Mouse (Mus musculus): Measurements from ENCODE around the gene Met. TPM values are rescaled to one million over a fixed set of nuclear protein-coding genes. Genes with fewer than 3 reads are reported as not detected.

The Met gene
- 7.2 and 8.2 TPM in 2 replicates for polyA plus RNA-seq (2015; fragmentation: Nextera tagmentation; extraction: Ambion mirVana)

DNA sequence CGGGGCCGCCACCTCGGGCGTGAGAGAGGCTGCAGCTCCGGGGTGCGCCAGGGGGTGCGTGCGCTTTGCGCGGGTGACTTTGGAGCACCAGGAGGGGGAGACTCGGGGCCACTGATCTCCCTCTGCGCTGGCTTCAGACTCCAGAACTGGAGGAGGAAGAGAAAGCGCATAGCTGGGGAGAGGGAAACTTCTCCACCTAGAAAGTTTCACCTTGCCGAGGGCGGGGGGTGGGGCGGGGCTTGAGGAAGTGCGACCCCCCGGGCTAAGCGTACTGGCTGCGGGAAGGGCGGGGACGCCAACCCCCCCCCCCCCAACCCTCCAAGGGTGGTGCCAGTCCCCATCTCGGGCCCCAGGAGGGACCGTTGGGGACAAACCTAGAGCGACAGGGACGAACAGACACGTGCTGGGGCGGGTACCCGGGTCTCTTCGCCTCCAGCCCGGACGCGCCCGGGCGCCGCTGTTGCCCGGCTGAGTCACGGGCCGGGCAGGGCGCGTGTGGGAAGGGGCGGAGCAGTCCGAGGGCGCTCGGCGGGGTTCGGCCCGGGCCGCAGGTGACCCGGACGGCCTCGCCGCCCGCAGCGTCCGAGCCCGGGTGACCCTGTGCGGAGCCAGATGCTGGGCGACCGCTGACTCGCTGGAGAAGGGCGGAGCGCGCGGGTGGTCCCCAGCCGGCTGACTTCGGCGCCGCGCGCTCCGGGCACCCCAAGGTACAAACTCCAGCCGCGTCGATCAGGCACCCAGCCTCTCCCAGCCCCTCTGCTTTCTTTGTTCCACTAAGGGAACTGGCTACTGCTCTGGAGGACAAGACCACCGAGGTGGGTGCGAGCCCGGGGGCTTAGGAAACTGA is at the start of gene Met:
Gene Met, plus strand, starts transcription at position 367 of the 847 bp plus-strand sequence.
- peak; percentile 74 for DNase-seq
- peak; percentile 61 for TF ChIP-seq CTCF (IDR thresholded peaks at IDR 0.05; ENCODE audit: low read depth)
- TF ChIP-seq EP300 (IDR thresholded peaks at IDR 0.05; ENCODE audit: low read depth): no peak
- peak within 1 kb of the TSS; percentile 83 for H3K4me2 ChIP-seq (ENCODE audit: low read depth, low read length)
- peak; percentile 95 for ATAC-seq
- H3K9ac ChIP-seq (replicated peaks): peak within 1 kb of the TSS; percentile 65
- H3K27me3 ChIP-seq (ENCODE audit: insufficient read depth, low read length): no peaks in the 10 kb centered on the region
- no peaks in the 10 kb centered on the region for H3K36me3 ChIP-seq (replicated peaks; ENCODE audit: insufficient read depth, low read length)
- WGBS (ENCODE audit: insufficient replicate concordance): 2% methylated on average over 74 of the region's 78 CpGs
- H3K27ac ChIP-seq (ENCODE audit: low read depth): peak within 1 kb of the TSS; percentile 89
- H3K4me3 ChIP-seq (ENCODE audit: low read depth, low read length): peak within 1 kb of the TSS; percentile 65
- peaks cover 3% of the 10 kb centered on the region; the same call in 1 of the 2 replicates for H3K4me1 ChIP-seq (ENCODE audit: insufficient read depth)
- H3K9me3 ChIP-seq (ENCODE audit: low read length): no peaks in the 10 kb centered on the region

DNA sequence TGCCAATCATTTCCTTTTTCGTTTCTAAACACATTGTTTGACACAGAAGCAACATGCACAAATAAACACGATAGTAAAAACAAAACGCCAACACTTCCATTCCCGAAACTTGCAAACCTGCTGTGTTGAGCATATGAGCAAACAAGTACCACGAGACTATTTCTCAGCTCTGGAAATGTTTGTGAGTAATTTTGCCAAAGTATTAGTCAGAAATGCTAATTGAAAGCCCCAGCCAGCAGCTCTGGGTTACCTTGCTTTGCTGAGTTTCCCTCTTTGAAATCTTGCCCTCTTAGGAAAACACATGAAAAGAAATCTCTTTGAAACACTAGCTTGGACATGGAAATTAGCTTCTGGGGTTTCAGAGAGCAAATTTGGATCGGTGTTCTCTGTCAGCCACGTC is 45.4 kb upstream of the Met start:
- 70% methylated on average over 7 of the region's 7 CpGs for WGBS (ENCODE audit: insufficient replicate concordance)
- Histone ChIP-seq H3K9me3 (ENCODE audit: low read length) (no peaks in the 10 kb centered on the region), H3K9ac (replicated peaks) (no peak overlapping the region), H3K27me3 (ENCODE audit: insufficient read depth, low read length) (no peaks in the 10 kb centered on the region), H3K4me3 (ENCODE audit: low read depth, low read length) (no peak overlapping the region), H3K27ac (ENCODE audit: low read depth) (no peak overlapping the region), H3K4me1 (ENCODE audit: insufficient read depth) (no peaks in the 10 kb centered on the region), H3K36me3 (replicated peaks; ENCODE audit: insufficient read depth, low read length) (no peaks in the 10 kb centered on the region), H3K4me2 (ENCODE audit: low read depth, low read length) (no peak overlapping the region)
- DNase-seq: no peak
- ATAC-seq: no peak
- no peak for TF ChIP-seq EP300 (IDR thresholded peaks at IDR 0.05; ENCODE audit: low read depth)
- TF ChIP-seq CTCF (IDR thresholded peaks at IDR 0.05; ENCODE audit: low read depth): no peak

DNA sequence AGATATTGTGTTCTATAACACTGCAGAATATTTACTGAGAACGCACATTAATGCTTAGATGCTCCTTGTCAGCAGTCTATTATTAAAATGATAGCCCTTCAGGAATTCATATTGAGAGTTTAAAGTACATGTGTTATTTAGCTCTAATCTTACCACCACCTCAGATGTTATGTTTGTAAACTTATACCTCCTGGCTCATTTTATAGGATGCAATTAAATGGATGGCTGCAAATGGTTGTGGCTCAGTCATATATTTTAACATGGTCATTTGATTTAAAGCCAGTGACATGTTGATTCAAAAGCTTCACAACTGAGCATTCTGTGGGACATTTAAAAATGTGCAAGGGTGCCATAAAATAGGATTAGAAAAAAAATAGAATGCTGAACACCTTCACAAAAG is 41.2 kb upstream of the Met start:
- no peak overlapping the region for H3K4me3 ChIP-seq (ENCODE audit: low read depth, low read length)
- DNase-seq (no peak), ATAC-seq (no peak)
- H3K9me3 ChIP-seq (ENCODE audit: low read length): no peaks in the 10 kb centered on the region
- no peak overlapping the region for H3K4me2 ChIP-seq (ENCODE audit: low read depth, low read length)
- no peak overlapping the region for H3K9ac ChIP-seq (replicated peaks)
- no peak overlapping the region for H3K27ac ChIP-seq (ENCODE audit: low read depth)
- no peaks in the 10 kb centered on the region for H3K4me1 ChIP-seq (ENCODE audit: insufficient read depth)
- H3K36me3 ChIP-seq (replicated peaks; ENCODE audit: insufficient read depth, low read length): no peaks in the 10 kb centered on the region
- 85% methylated on average over 1 of the region's 1 CpGs for WGBS (ENCODE audit: insufficient replicate concordance)
- TF ChIP-seq CTCF (IDR thresholded peaks at IDR 0.05; ENCODE audit: low read depth): no peak
- TF ChIP-seq EP300 (IDR thresholded peaks at IDR 0.05; ENCODE audit: low read depth): no peak
- H3K27me3 ChIP-seq (ENCODE audit: insufficient read depth, low read length): no peaks in the 10 kb centered on the region

DNA sequence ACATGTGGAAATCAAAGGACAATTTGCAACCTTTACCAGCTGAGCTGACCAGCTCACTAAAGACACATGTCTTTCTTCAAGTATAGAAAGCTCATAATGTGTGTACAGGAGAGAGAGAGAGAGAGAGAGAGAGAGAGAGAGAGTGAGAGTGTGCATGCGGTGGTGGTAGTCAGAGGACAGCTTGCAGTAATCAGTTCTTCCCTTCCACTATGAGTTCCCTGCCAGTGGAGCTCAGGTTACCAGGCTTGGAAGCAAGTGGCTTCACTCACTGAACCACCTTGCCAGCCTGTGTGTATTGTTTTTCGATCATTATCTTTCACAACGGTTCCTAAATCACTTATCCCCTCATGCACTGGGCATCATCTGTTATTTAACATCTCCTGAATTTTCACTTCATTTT is 34.6 kb upstream of the Met start:
- TF ChIP-seq EP300 (IDR thresholded peaks at IDR 0.05; ENCODE audit: low read depth) (no peak), CTCF (IDR thresholded peaks at IDR 0.05; ENCODE audit: low read depth) (no peak)
- Histone ChIP-seq H3K4me2 (ENCODE audit: low read depth, low read length) (no peak overlapping the region), H3K9me3 (ENCODE audit: low read length) (no peaks in the 10 kb centered on the region), H3K9ac (replicated peaks) (no peak overlapping the region), H3K4me3 (ENCODE audit: low read depth, low read length) (no peak overlapping the region), H3K27ac (ENCODE audit: low read depth) (no peak overlapping the region), H3K4me1 (ENCODE audit: insufficient read depth) (no peaks in the 10 kb centered on the region), H3K36me3 (replicated peaks; ENCODE audit: insufficient read depth, low read length) (no peaks in the 10 kb centered on the region), H3K27me3 (ENCODE audit: insufficient read depth, low read length) (no peaks in the 10 kb centered on the region)
- 66% methylated on average over 3 of the region's 3 CpGs for WGBS (ENCODE audit: insufficient replicate concordance)
- ATAC-seq (no peak), DNase-seq (no peak)

DNA sequence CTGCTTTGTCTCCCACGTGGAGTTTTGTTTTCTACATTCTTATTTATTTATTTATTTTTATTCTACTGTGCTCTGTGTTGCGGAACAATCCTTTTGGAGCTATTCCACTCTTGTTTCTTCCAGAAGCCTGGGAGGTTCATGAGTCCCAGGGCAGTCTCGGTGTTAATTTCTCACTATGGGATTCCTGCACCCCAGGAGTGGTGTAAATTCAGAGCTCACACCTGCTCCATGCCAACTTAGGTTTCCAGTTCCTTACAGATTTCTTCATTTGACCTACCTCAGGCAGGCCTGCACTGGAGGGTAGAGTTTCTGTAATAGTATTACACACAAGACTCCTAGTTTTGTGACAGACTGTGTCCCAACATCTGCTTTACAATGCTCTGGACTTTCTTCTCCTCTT is 34.0 kb upstream of the Met start:
- 73% methylated on average over 3 of the region's 3 CpGs for WGBS (ENCODE audit: insufficient replicate concordance)

DNA sequence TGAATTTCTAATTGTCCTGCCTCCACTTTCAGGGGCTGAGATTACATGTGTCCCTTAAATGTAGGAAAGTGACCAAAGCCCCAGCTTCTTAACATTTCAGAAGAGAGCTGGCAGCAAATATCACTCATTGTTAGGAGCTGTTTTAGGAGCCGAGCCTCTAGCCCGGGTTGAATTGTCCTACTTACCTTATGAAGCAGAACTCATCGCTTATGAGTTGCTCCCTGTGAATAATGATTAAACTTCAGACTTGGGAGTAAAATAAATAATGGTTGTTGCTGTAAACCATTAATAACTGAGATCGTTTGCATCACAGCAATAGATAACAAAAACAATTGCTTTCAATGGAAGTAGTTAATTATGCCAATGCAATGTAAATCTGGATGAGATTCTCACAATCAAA is 20.3 kb upstream of the Met start:
- H3K4me1 ChIP-seq (ENCODE audit: insufficient read depth): no peaks in the 10 kb centered on the region
- H3K27me3 ChIP-seq (ENCODE audit: insufficient read depth, low read length): no peaks in the 10 kb centered on the region
- H3K36me3 ChIP-seq (replicated peaks; ENCODE audit: insufficient read depth, low read length): no peaks in the 10 kb centered on the region
- TF ChIP-seq CTCF (IDR thresholded peaks at IDR 0.05; ENCODE audit: low read depth) (no peak), EP300 (IDR thresholded peaks at IDR 0.05; ENCODE audit: low read depth) (no peak)
- ATAC-seq (no peak), DNase-seq (no peak)
- 78% methylated on average over 4 of the region's 4 CpGs for WGBS (ENCODE audit: insufficient replicate concordance)
- H3K27ac ChIP-seq (ENCODE audit: low read depth): no peak overlapping the region
- no peak overlapping the region for H3K9ac ChIP-seq (replicated peaks)
- H3K4me3 ChIP-seq (ENCODE audit: low read depth, low read length): no peak overlapping the region
- H3K4me2 ChIP-seq (ENCODE audit: low read depth, low read length): no peak overlapping the region
- no peaks in the 10 kb centered on the region for H3K9me3 ChIP-seq (ENCODE audit: low read length)

More for the DNA sequence above, 34.0 kb upstream of the Met start:
- no peak for DNase-seq
- Histone ChIP-seq H3K27ac (ENCODE audit: low read depth) (no peak overlapping the region), H3K27me3 (ENCODE audit: insufficient read depth, low read length) (no peaks in the 10 kb centered on the region), H3K4me1 (ENCODE audit: insufficient read depth) (no peaks in the 10 kb centered on the region), H3K36me3 (replicated peaks; ENCODE audit: insufficient read depth, low read length) (no peaks in the 10 kb centered on the region), H3K9ac (replicated peaks) (no peak overlapping the region), H3K4me2 (ENCODE audit: low read depth, low read length) (no peak overlapping the region), H3K4me3 (ENCODE audit: low read depth, low read length) (no peak overlapping the region), H3K9me3 (ENCODE audit: low read length) (no peaks in the 10 kb centered on the region)
- ATAC-seq: no peak
- no peak for TF ChIP-seq EP300 (IDR thresholded peaks at IDR 0.05; ENCODE audit: low read depth)
